Mouse (Mus musculus): ENCODE data around the gene Abca7. TPM values are rescaled to one million over a fixed set of nuclear protein-coding genes. Genes with fewer than 3 reads are reported as not detected.
A peak's percentile ranks its signal among the peaks of the same experiment; 100 is the strongest.

Gene Abca7
- polyA plus RNA-seq, 1 experiment from 2014 or later = 2.6 TPM

DNA sequence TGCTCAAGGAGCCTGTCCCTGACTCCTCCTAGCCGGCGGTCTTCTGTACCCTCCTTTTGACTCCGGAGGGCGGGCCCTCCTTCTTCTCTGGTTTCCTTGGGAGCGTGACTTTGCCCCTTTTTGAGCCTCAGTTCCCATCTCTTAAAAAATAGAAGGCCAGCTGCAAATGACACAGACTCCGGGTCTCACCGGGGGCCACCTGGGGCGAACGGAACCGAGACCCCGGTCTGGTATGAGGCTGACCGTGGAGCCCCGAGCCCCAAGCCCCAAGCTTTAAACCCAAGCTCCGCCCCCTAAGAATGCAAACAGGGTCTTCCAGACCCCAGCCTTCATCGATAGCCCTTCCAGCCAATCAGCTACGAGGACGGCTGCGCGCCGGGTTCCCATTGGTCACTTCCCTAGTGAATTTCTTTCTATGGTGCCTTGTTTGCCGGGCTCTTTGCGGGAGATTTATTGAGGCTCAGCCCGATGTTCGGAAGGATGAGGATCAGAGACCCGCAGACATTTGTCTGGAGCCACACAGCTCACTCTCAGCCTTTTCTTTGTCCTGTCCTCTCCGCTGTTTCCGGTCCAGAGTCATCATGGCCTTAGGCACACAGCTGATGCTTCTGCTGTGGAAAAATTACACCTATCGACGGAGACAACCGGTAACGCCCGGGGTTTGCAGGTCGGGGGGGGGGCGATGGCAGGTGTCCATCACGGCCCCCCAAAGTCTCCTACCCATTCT, 903 bp downstream of the Abca7 start:
- peak overlapping the region; percentile 51 for H3K4me3 ChIP-seq (replicated peaks; ENCODE audit: low read depth, low read length)
- no peak for TF ChIP-seq CTCF (IDR thresholded peaks at IDR 0.05; ENCODE audit: low read depth)
- H3K27ac ChIP-seq = no peak overlapping the region
- peak overlapping the region; percentile 58 for H3K9ac ChIP-seq (ENCODE audit: low read depth, low read length)
- no peaks in the 10 kb centered on the region for H3K9me3 ChIP-seq (replicated peaks; ENCODE audit: low read length)
- peak overlapping the region; percentile 86 for H3K4me2 ChIP-seq (ENCODE audit: low read length)
- peaks cover 16% of the 10 kb centered on the region; the same call in 1 of the 2 replicates for H3K36me3 ChIP-seq (ENCODE audit: insufficient read depth, low read length)
- peaks cover 19% of the 10 kb centered on the region; the same call in 1 of the 2 replicates for H3K4me1 ChIP-seq (replicated peaks; ENCODE audit: insufficient read depth, low read length)
- DNase-seq (ENCODE audit: low spot score) (peak; percentile 93), ATAC-seq (replicated peaks; ENCODE audit: low FRiP score, low read depth) (peak; percentile 22; the same call in 1 of the 2 replicates)
- no peaks in the 10 kb centered on the region for H3K27me3 ChIP-seq (ENCODE audit: insufficient read depth, low read length)
- WGBS = under 1% methylated on average over 35 of the region's 35 CpGs

DNA sequence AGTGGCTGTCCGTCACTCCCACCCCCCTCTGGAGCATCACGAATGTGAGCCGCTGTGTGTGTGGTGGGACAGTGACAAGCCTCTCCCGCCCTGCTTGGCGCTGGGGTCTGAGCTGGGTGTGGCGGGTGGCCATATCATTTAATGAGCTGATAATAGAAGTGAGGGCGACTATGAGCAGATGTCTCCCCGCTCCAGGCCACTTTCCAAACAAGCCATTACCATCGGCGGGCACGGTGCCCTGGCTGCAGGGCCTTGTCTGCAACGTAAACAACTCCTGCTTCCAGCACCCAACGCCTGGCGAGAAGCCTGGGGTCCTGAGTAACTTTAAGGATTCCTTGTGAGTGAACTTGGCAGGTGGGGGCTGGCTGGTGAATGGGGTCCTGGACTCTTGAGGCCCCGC, 1.5 kb downstream of the Abca7 start:
- Histone ChIP-seq H3K27me3 (ENCODE audit: insufficient read depth, low read length) (no peaks in the 10 kb centered on the region), H3K4me1 (replicated peaks; ENCODE audit: insufficient read depth, low read length) (peaks cover 19% of the 10 kb centered on the region; the same call in 1 of the 2 replicates), H3K9me3 (replicated peaks; ENCODE audit: low read length) (no peaks in the 10 kb centered on the region), H3K4me3 (replicated peaks; ENCODE audit: low read depth, low read length) (peak overlapping the region; percentile 51), H3K9ac (ENCODE audit: low read depth, low read length) (no peak overlapping the region), H3K36me3 (ENCODE audit: insufficient read depth, low read length) (0 out of 2 replicates have a peak, but pooled peaks cover 13% of the 10 kb centered on the region), H3K27ac (no peak overlapping the region), H3K4me2 (ENCODE audit: low read length) (peak overlapping the region; percentile 86)
- TF ChIP-seq CTCF (IDR thresholded peaks at IDR 0.05; ENCODE audit: low read depth) = no peak
- DNase-seq (ENCODE audit: low spot score) (no peak), ATAC-seq (replicated peaks; ENCODE audit: low FRiP score, low read depth) (no peak)
- 16% methylated on average over 15 of the region's 15 CpGs for WGBS

GRCm38 (mm10) chr10:80001945-80002344, 5.7 kb downstream of the Abca7 start:
- Histone ChIP-seq H3K9me3 (replicated peaks; ENCODE audit: low read length) (no peaks in the 10 kb centered on the region), H3K27ac (no peak overlapping the region), H3K27me3 (ENCODE audit: insufficient read depth, low read length) (no peaks in the 10 kb centered on the region), H3K36me3 (ENCODE audit: insufficient read depth, low read length) (no peaks in the 10 kb centered on the region), H3K9ac (ENCODE audit: low read depth, low read length) (no peak overlapping the region), H3K4me1 (replicated peaks; ENCODE audit: insufficient read depth, low read length) (peaks cover 14% of the 10 kb centered on the region; the same call in 1 of the 2 replicates), H3K4me3 (replicated peaks; ENCODE audit: low read depth, low read length) (no peak overlapping the region), H3K4me2 (ENCODE audit: low read length) (no peak overlapping the region)
- no peak for TF ChIP-seq CTCF (IDR thresholded peaks at IDR 0.05; ENCODE audit: low read depth)
- ATAC-seq (replicated peaks; ENCODE audit: low FRiP score, low read depth) (no peak), DNase-seq (ENCODE audit: low spot score) (no peak)
- 70% methylated on average over 9 of the region's 9 CpGs for WGBS

DNA sequence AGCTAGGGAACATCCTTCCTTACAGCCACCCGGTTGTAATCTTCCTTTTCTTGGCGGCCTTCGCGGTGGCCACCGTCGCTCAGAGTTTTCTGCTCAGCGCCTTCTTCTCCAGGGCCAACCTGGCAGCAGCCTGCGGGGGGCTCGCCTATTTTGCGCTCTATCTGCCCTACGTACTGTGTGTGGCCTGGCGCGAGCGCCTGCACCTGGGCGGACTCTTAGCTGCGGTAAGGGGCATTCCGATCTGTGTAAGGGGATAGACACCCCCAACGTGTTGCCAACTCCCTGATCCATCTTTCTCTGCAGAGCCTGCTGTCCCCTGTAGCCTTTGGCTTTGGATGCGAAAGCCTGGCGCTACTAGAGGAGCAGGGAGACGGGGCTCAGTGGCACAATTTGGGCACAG, 6.5 kb downstream of the Abca7 start:
- H3K4me2 ChIP-seq (ENCODE audit: low read length) = no peak overlapping the region
- H3K4me3 ChIP-seq (replicated peaks; ENCODE audit: low read depth, low read length) = no peak overlapping the region
- DNase-seq (ENCODE audit: low spot score) = no peak
- H3K27ac ChIP-seq = no peak overlapping the region
- ATAC-seq (replicated peaks; ENCODE audit: low FRiP score, low read depth) = no peak
- H3K4me1 ChIP-seq (replicated peaks; ENCODE audit: insufficient read depth, low read length) = peaks cover 7% of the 10 kb centered on the region; the same call in 1 of the 2 replicates
- no peaks in the 10 kb centered on the region for H3K27me3 ChIP-seq (ENCODE audit: insufficient read depth, low read length)
- TF ChIP-seq CTCF (IDR thresholded peaks at IDR 0.05; ENCODE audit: low read depth) = no peak
- no peaks in the 10 kb centered on the region for H3K36me3 ChIP-seq (ENCODE audit: insufficient read depth, low read length)
- WGBS = 32% methylated on average over 21 of the region's 21 CpGs
- no peaks in the 10 kb centered on the region for H3K9me3 ChIP-seq (replicated peaks; ENCODE audit: low read length)
- no peak overlapping the region for H3K9ac ChIP-seq (ENCODE audit: low read depth, low read length)

DNA sequence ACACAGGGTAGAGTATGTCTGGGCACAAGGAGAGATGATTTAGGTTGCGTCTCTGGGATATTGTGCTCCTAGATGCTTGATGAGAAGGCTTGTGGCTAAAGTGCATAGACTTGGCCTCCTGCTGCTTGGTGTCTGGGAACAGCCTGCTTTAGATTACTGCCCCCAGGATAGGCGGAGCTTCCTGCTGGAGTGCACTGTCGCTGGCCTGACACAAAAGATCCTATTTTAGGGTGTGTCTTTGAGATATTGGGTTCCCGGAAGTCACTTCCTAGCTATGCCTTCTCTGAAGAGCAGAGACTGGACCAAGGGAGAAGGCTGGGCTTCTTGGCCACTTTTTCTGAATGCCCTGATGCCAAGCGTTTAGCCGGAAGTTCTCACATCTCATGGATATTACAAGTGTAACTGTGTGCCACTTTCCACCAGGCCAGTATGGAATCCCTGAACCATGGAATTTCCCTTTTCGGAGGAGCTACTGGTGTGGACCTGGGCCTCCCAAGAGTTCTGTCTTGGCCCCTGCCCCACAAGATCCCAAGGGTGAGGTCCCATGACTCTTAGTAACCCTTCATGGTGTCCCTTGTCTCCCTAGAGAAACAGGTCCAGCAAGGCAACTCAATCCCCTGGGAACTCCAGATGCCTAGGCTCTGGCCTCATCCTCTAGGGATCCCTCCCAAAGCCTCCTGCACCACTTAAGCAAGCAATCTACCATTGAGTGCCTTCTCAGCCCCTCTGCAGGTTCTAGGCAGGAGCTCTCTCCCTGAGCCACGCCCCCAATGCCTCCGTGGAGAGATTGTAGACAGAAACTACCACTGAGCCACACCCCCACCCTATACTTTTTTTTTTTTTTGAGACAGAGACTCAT, 7.3 kb downstream of the Abca7 start:
- Histone ChIP-seq H3K9ac (ENCODE audit: low read depth, low read length) (no peak overlapping the region), H3K4me2 (ENCODE audit: low read length) (no peak overlapping the region)
- ATAC-seq (replicated peaks; ENCODE audit: low FRiP score, low read depth) = no peak

DNA sequence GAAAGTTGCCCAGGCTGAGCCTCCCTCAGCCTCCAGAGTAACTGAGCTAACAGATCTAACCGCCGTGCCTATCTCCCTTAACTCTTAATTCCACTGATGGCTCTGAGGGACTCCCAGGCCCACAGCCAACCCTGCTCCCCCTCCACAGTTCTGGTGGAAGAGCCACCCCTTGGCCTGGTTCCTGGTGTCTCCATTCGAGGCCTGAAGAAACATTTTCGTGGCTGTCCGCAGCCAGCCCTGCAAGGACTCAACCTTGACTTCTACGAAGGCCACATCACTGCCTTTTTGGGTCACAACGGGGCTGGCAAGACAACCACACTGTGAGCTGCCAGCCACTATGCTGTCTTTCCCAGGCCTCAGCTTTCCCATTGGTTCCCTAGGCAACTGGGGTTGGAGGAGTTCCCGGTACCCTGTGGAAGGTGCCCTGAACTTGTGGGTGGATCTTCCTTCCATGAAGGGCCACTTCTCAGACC, 8.0 kb downstream of the Abca7 start:
- no peak overlapping the region for H3K27ac ChIP-seq
- no peaks in the 10 kb centered on the region; the same call in 1 of the 2 replicates for H3K4me1 ChIP-seq (replicated peaks; ENCODE audit: insufficient read depth, low read length)
- H3K27me3 ChIP-seq (ENCODE audit: insufficient read depth, low read length) = no peaks in the 10 kb centered on the region
- H3K4me2 ChIP-seq (ENCODE audit: low read length) = no peak overlapping the region
- no peak overlapping the region for H3K4me3 ChIP-seq (replicated peaks; ENCODE audit: low read depth, low read length)
- WGBS = 89% methylated on average over 8 of the region's 8 CpGs
- H3K36me3 ChIP-seq (ENCODE audit: insufficient read depth, low read length) = no peaks in the 10 kb centered on the region; the same call in 1 of the 2 replicates
- ATAC-seq (replicated peaks; ENCODE audit: low FRiP score, low read depth) = no peak
- TF ChIP-seq CTCF (IDR thresholded peaks at IDR 0.05; ENCODE audit: low read depth) = no peak
- no peak for DNase-seq (ENCODE audit: low spot score)
- H3K9me3 ChIP-seq (replicated peaks; ENCODE audit: low read length) = no peaks in the 10 kb centered on the region
- no peak overlapping the region for H3K9ac ChIP-seq (ENCODE audit: low read depth, low read length)

More for the DNA sequence above, 7.3 kb downstream of the Abca7 start:
- DNase-seq (ENCODE audit: low spot score) = no peak
- no peak for TF ChIP-seq CTCF (IDR thresholded peaks at IDR 0.05; ENCODE audit: low read depth)
- peaks cover under 1% of the 10 kb centered on the region; the same call in 1 of the 2 replicates for H3K4me1 ChIP-seq (replicated peaks; ENCODE audit: insufficient read depth, low read length)
- no peaks in the 10 kb centered on the region for H3K9me3 ChIP-seq (replicated peaks; ENCODE audit: low read length)
- WGBS = 58% methylated on average over 9 of the region's 9 CpGs
- H3K36me3 ChIP-seq (ENCODE audit: insufficient read depth, low read length) = no peaks in the 10 kb centered on the region
- H3K4me3 ChIP-seq (replicated peaks; ENCODE audit: low read depth, low read length) = no peak overlapping the region
- no peak overlapping the region for H3K27ac ChIP-seq
- H3K27me3 ChIP-seq (ENCODE audit: insufficient read depth, low read length) = no peaks in the 10 kb centered on the region

Measured in kidney, postnatal 0 days (tissue).